Mouse (Mus musculus): ENCODE data around the gene Faap20.

GRCm38 (mm10) chr4:155214793-155215192 is 34.8 kb upstream of the Faap20 start:
- TF ChIP-seq CTCF (IDR thresholded peaks at IDR 0.05; ENCODE audit: insufficient read depth, low read depth, low read length) (no peak), POLR2A (IDR thresholded peaks at IDR 0.05; ENCODE audit: insufficient read depth, low read depth, low read length) (no peak)

Data from olfactory bulb, adult 2 months (tissue).